Mouse (Mus musculus) adipocyte (in vitro differentiated cells): ENCODE data around the gene Atp8b4.
"Not testable (repeated sequence)": the region's sequence is repeated elsewhere in the genome, so short reads cannot be mapped to it uniquely, and the experiment has no call there.

Source experiments
- DNase-seq: peaks from one replicate; pipeline ENCODE4 v3.0.0-alpha.2; 2016; ENCODE audit warnings: low spot score

Gene Atp8b4

GRCm38 (mm10) chr2:126495832-126496695, 4.4 kb downstream of the Atp8b4 start:
- no peak for DNase-seq

GRCm38 (mm10) chr2:126495230-126495629, 5.2 kb downstream of the Atp8b4 start:
- DNase-seq: no peak

- no peak for DNase-seq
These were observed 7.2 kb downstream of the Atp8b4 start for GRCm38 (mm10) chr2:126493306-126493705.

- DNase-seq: no peak
These were observed 7.8 kb downstream of the Atp8b4 start for GRCm38 (mm10) chr2:126492713-126493112.

- no peak for DNase-seq
These were observed 9.0 kb downstream of the Atp8b4 start for GRCm38 (mm10) chr2:126491446-126491845.

- no peak for DNase-seq
These were observed 9.9 kb downstream of the Atp8b4 start for GRCm38 (mm10) chr2:126490573-126490972.

GRCm38 (mm10) chr2:126485262-126486017, 15.0 kb downstream of the Atp8b4 start:
- no peak for DNase-seq

GRCm38 (mm10) chr2:126483337-126483736, 17.1 kb downstream of the Atp8b4 start:
- no peak for DNase-seq

- DNase-seq: no peak
These were observed 22.9 kb downstream of the Atp8b4 start for GRCm38 (mm10) chr2:126477556-126477955.

GRCm38 (mm10) chr2:126475681-126476410, 24.6 kb downstream of the Atp8b4 start:
- DNase-seq: no peak

GRCm38 (mm10) chr2:126474019-126474418, 26.5 kb downstream of the Atp8b4 start:
- no peak for DNase-seq

GRCm38 (mm10) chr2:126472836-126473235, 27.6 kb downstream of the Atp8b4 start:
- no peak for DNase-seq

GRCm38 (mm10) chr2:126467790-126468189, 32.7 kb downstream of the Atp8b4 start:
- DNase-seq: no peak

- no peak for DNase-seq
These were observed 33.9 kb downstream of the Atp8b4 start for GRCm38 (mm10) chr2:126466391-126467134.

GRCm38 (mm10) chr2:126458661-126459060, 41.8 kb downstream of the Atp8b4 start:
- DNase-seq: no peak

- not testable (repeated sequence) for DNase-seq
These were observed 42.7 kb downstream of the Atp8b4 start for GRCm38 (mm10) chr2:126457759-126458158.

GRCm38 (mm10) chr2:126450937-126451302, 49.6 kb downstream of the Atp8b4 start:
- no peak for DNase-seq

GRCm38 (mm10) chr2:126450210-126450936, 50.1 kb downstream of the Atp8b4 start:
- no peak for DNase-seq

- DNase-seq: no peak
These were observed 55.4 kb downstream of the Atp8b4 start for GRCm38 (mm10) chr2:126445039-126445438.

- no peak for DNase-seq
These were observed 58.9 kb downstream of the Atp8b4 start for GRCm38 (mm10) chr2:126441586-126441985.

GRCm38 (mm10) chr2:126434712-126435111, 65.8 kb downstream of the Atp8b4 start:
- DNase-seq: no peak
